Mouse (Mus musculus) 416B (cell line): ENCODE results near the gene Retreg1.

ENCODE experiments used
- DNase-seq: peaks from one replicate; pipeline ENCODE4 v3.0.0; 2011; ENCODE audit warnings: low read depth

Retreg1 gene

GRCm38 (mm10) chr15:26008621-26009020 is 165.6 kb downstream of the Retreg1 start:
- no peak for DNase-seq

- DNase-seq = no peak
Observed at GRCm38 (mm10) chr15:26012891-26013290, 169.9 kb downstream of the Retreg1 start.

- no peak for DNase-seq
Observed at GRCm38 (mm10) chr15:26015979-26016665, 173.1 kb downstream of the Retreg1 start.

- no peak for DNase-seq
Observed at GRCm38 (mm10) chr15:26021721-26022120, 178.7 kb downstream of the Retreg1 start.

- DNase-seq = no peak
Observed at GRCm38 (mm10) chr15:26022636-26023035, 179.7 kb downstream of the Retreg1 start.
